Mouse (Mus musculus) heart, embryonic 13.5 days (tissue): ENCODE data around the gene Tmem165. TPM values are rescaled to one million over a fixed set of nuclear protein-coding genes. Genes with fewer than 3 reads are reported as not detected.

Experiments
- ATAC-seq: fragments of 200-750 bp; cut with Nextera tagmentation; 2 replicates; pipeline ENCODE4 v1.8.0; 2017; ENCODE audit warnings: moderate TSS enrichment; ENCODE audit not compliant: insufficient number of reproducible peaks, low FRiP score, low TSS enrichment; ENCODE audit errors: extremely low read depth
- H3K27ac ChIP-seq: fragments of 300-500 bp; sonication (generic); replicated peaks from 2 replicates; pipeline ENCODE4 v1.5.1; 2015; ENCODE audit warnings: moderate library complexity, mild to moderate bottlenecking, inconsistent platforms
- H3K27me3 ChIP-seq: fragments of 300-500 bp; sonication (generic); replicated peaks from 2 replicates; pipeline ENCODE4 v1.6.1; 2015; ENCODE audit warnings: mild to moderate bottlenecking, inconsistent platforms
- H3K36me3 ChIP-seq: fragments of 300-500 bp; sonication (generic); 2 replicates; pipeline ENCODE4 v1.6.1; 2015; ENCODE audit warnings: mild to moderate bottlenecking, inconsistent platforms
- H3K4me1 ChIP-seq: fragments of 300-500 bp; sonication (generic); 2 replicates; pipeline ENCODE4 v1.6.1; 2015; ENCODE audit warnings: inconsistent platforms
- H3K4me2 ChIP-seq: fragments of 300-500 bp; sonication (generic); 2 replicates; pipeline ENCODE4 v1.6.1; 2015; ENCODE audit warnings: inconsistent platforms, mild to moderate bottlenecking, moderate library complexity
- H3K4me3 ChIP-seq: fragments of 300-500 bp; sonication (generic); 2 replicates; pipeline ENCODE4 v1.5.1; 2015; ENCODE audit warnings: moderate library complexity, mild to moderate bottlenecking, inconsistent platforms
- H3K9ac ChIP-seq: fragments of 300-500 bp; sonication (generic); 2 replicates; pipeline ENCODE4 v1.6.1; 2015; ENCODE audit warnings: inconsistent platforms, mild to moderate bottlenecking, moderate library complexity
- H3K9me3 ChIP-seq: fragments of 300-500 bp; sonication (generic); 2 replicates; pipeline ENCODE4 v1.6.1; 2016; ENCODE audit warnings: inconsistent platforms
- WGBS: fragments of 180-500 bp; shearing (Covaris S2); methylation state at CpG from one replicate; pipeline ENCODE4 v1.1.7; 2015; ENCODE audit warnings: mixed read lengths; 5-methylcytosine and 5-hydroxymethylcytosine counted together
- polyA plus RNA-seq: library from polyadenylated mRNA; unstranded; fragments of >200 nt; fragmentation: Nextera tagmentation; extraction: Ambion mirVana; gene quantifications from 2 replicates; pipeline ENCODE4 v1.2.1, GENCODE M21; 2015

Gene Tmem165
- polyA plus RNA-seq, 1 experiment from 2014 or later = 68.8 TPM

- H3K9ac ChIP-seq = no peak overlapping the region
- ATAC-seq = no peak
- H3K27ac ChIP-seq = no peak overlapping the region
- H3K4me1 ChIP-seq = no peaks in the 10 kb centered on the region
- H3K36me3 ChIP-seq = no peaks in the 10 kb centered on the region
- no peak overlapping the region for H3K4me2 ChIP-seq
- no peaks in the 10 kb centered on the region for H3K9me3 ChIP-seq
- H3K27me3 ChIP-seq = no peaks in the 10 kb centered on the region
- no peak overlapping the region for H3K4me3 ChIP-seq
Measured at GRCm38 (mm10) chr5:76171039-76171438, 12.6 kb upstream of the Tmem165 start.

GRCm38 (mm10) chr5:76175051-76175450, 8.6 kb upstream of the Tmem165 start:
- H3K9ac ChIP-seq = no peak overlapping the region
- no peak for ATAC-seq
- no peaks in the 10 kb centered on the region for H3K36me3 ChIP-seq
- no peak overlapping the region for H3K4me3 ChIP-seq
- peaks cover 11% of the 10 kb centered on the region for H3K4me1 ChIP-seq
- no peak overlapping the region for H3K27ac ChIP-seq
- no peaks in the 10 kb centered on the region for H3K27me3 ChIP-seq
- WGBS = 82% methylated on average over 4 of the region's 4 CpGs
- no peaks in the 10 kb centered on the region for H3K9me3 ChIP-seq
- H3K4me2 ChIP-seq = no peak overlapping the region

GRCm38 (mm10) chr5:76176411-76176810, 7.3 kb upstream of the Tmem165 start:
- no peak for ATAC-seq
- no peaks in the 10 kb centered on the region for H3K9me3 ChIP-seq
- no peaks in the 10 kb centered on the region for H3K36me3 ChIP-seq
- peak overlapping the region; percentile 28 for H3K4me2 ChIP-seq
- 36% methylated on average over 3 of the region's 3 CpGs for WGBS
- H3K4me1 ChIP-seq = peaks cover 11% of the 10 kb centered on the region
- no peak overlapping the region for H3K4me3 ChIP-seq
- H3K27me3 ChIP-seq = no peaks in the 10 kb centered on the region
- H3K9ac ChIP-seq = no peak overlapping the region
- peak overlapping the region; percentile 58 for H3K27ac ChIP-seq

DNA sequence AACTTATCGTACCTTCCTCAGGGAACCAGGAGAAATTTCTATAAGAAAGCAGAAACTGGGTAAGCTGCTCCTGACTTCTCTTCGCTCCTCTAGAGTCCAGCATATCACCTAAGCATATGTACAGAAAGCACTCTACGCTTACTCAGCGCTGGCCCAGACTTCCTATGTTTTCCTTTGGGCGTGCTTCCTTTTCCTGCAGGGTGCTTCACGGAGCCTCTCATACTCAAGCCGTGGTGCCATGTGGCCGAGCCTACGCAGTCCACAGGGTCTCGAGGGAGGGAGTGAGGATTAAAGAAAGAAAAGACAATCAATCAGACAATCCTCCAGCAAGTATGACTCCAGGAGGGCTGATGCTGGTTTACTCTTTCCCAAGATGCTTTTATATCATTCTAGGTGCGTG, 6.8 kb upstream of the Tmem165 start:
- WGBS = 63% methylated on average over 11 of the region's 11 CpGs
- Histone ChIP-seq H3K27me3 (no peaks in the 10 kb centered on the region), H3K4me3 (no peak overlapping the region), H3K4me1 (peaks cover 13% of the 10 kb centered on the region), H3K9me3 (no peaks in the 10 kb centered on the region), H3K4me2 (peak overlapping the region; percentile 28), H3K36me3 (no peaks in the 10 kb centered on the region), H3K27ac (peak overlapping the region; percentile 58), H3K9ac (no peak overlapping the region)
- no peak for ATAC-seq

DNA sequence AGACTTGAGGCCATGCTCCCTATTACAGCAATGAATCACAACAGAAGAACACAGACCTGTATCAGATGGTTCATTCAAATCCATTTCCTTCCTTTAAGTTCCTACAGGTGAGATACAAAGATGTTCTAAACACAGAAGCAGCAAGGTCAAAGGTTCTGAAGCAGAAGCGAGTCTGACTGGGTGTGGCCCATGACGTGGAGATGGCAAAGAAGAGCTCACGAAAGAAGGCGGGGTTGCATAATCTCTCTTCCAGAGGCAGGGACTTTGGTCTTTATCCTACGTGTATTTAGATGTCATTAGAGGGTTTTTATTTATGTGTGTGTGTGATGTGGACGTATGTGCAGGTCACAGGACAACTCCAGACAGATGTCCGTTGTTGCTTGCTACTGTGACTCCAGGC, 6.0 kb upstream of the Tmem165 start:
- H3K27me3 ChIP-seq = no peaks in the 10 kb centered on the region
- no peak for ATAC-seq
- no peaks in the 10 kb centered on the region for H3K36me3 ChIP-seq
- no peak overlapping the region for H3K4me3 ChIP-seq
- H3K9me3 ChIP-seq = no peaks in the 10 kb centered on the region
- no peak overlapping the region for H3K9ac ChIP-seq
- no peak overlapping the region for H3K4me2 ChIP-seq
- WGBS = 76% methylated on average over 7 of the region's 7 CpGs
- peaks cover 21% of the 10 kb centered on the region for H3K4me1 ChIP-seq
- no peak overlapping the region for H3K27ac ChIP-seq

GRCm38 (mm10) chr5:76179171-76179570, 4.5 kb upstream of the Tmem165 start:
- WGBS = 91% methylated on average over 5 of the region's 5 CpGs
- Histone ChIP-seq H3K36me3 (no peaks in the 10 kb centered on the region), H3K4me3 (no peak overlapping the region), H3K27ac (no peak overlapping the region), H3K9me3 (no peaks in the 10 kb centered on the region), H3K27me3 (no peaks in the 10 kb centered on the region), H3K4me1 (peaks cover 28% of the 10 kb centered on the region), H3K9ac (no peak overlapping the region), H3K4me2 (no peak overlapping the region)
- no peak for ATAC-seq

DNA sequence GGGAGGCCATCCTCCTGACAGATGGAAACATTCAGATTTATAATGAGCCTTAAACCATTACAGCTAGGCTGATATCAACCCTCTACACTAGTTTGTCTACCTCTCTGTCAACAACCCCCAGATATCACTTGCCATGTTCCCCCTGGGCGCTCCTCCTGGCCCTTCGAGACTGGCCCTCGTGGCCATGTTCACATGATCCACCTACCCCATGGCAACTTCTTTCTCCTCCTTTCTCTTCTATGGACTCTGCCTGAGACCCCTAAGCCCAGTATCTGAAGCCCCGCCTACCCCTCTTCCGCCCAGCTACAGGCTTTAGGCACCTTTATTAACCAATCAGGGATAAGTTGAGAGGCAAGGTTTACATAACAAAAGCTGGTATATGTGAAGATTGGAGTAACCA, 3.9 kb upstream of the Tmem165 start:
- no peaks in the 10 kb centered on the region for H3K27me3 ChIP-seq
- no peak overlapping the region for H3K4me3 ChIP-seq
- H3K27ac ChIP-seq = no peak overlapping the region
- no peak for ATAC-seq
- H3K9me3 ChIP-seq = no peaks in the 10 kb centered on the region
- 71% methylated on average over 5 of the region's 5 CpGs for WGBS
- H3K4me1 ChIP-seq = peaks cover 30% of the 10 kb centered on the region
- H3K9ac ChIP-seq = no peak overlapping the region
- H3K4me2 ChIP-seq = no peak overlapping the region
- H3K36me3 ChIP-seq = no peaks in the 10 kb centered on the region

GRCm38 (mm10) chr5:76182326-76182725, 1.4 kb upstream of the Tmem165 start:
- H3K4me1 ChIP-seq = peaks cover 40% of the 10 kb centered on the region
- no peak for ATAC-seq
- H3K9me3 ChIP-seq = no peaks in the 10 kb centered on the region
- H3K9ac ChIP-seq = 0 out of 2 replicates have a peak overlapping the region, but pooled peaks have one; percentile 40
- H3K4me2 ChIP-seq = peak overlapping the region; percentile 36; the same call in 1 of the 2 replicates
- H3K4me3 ChIP-seq = no peak overlapping the region
- H3K36me3 ChIP-seq = peaks cover 11% of the 10 kb centered on the region
- 44% methylated on average over 3 of the region's 3 CpGs for whole genome bisulfite sequencing
- no peaks in the 10 kb centered on the region for H3K27me3 ChIP-seq
- peak overlapping the region; percentile 36; the same call in 1 of the 2 replicates for H3K27ac ChIP-seq

GRCm38 (mm10) chr5:76183043-76183749, 484 bp upstream of the Tmem165 start:
- 41% methylated on average over 17 of the region's 17 CpGs for WGBS
- H3K4me2 ChIP-seq = peak overlapping the region; percentile 72
- peak overlapping the region; percentile 97 for H3K4me3 ChIP-seq
- peak overlapping the region; percentile 98 for H3K9ac ChIP-seq
- H3K36me3 ChIP-seq = peaks cover 13% of the 10 kb centered on the region
- H3K9me3 ChIP-seq = no peaks in the 10 kb centered on the region
- peak overlapping the region; percentile 98 for H3K27ac ChIP-seq
- H3K4me1 ChIP-seq = peaks cover 48% of the 10 kb centered on the region
- no peak for ATAC-seq
- H3K27me3 ChIP-seq = no peaks in the 10 kb centered on the region

GRCm38 (mm10) chr5:76184286-76185080, 803 bp downstream of the Tmem165 start:
- H3K4me2 ChIP-seq = peak overlapping the region; percentile 72
- H3K4me1 ChIP-seq = peaks cover 60% of the 10 kb centered on the region
- peak; percentile 84 for ATAC-seq
- H3K9me3 ChIP-seq = no peaks in the 10 kb centered on the region
- no peaks in the 10 kb centered on the region for H3K27me3 ChIP-seq
- 3% methylated on average over 37 of the region's 38 CpGs for whole genome bisulfite sequencing
- H3K9ac ChIP-seq = peak overlapping the region; percentile 98
- peak overlapping the region; percentile 98 for H3K27ac ChIP-seq
- H3K36me3 ChIP-seq = peaks cover 13% of the 10 kb centered on the region
- H3K4me3 ChIP-seq = peak overlapping the region; percentile 97

DNA sequence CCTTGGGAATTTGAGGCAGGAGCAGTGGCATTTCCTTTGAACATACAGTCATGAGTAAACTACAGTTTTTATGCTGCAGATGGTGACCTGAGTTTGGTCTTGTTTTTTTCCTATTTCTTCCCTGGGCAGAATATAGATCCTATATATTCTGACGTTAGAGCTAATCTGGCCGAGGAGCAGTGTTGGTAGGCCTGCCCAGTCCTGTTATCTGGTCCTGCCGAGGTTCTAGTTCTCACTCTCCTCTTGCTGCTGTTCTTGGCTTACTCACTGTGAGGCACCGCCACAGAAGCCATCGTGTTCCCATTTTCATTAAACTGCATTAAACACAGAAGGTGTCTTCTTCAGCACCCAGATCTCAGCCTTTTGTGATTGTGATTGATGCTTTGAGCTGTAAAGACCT, 4.2 kb downstream of the Tmem165 start:
- WGBS = 38% methylated on average over 5 of the region's 5 CpGs
- Histone ChIP-seq H3K36me3 (peaks cover 22% of the 10 kb centered on the region), H3K9me3 (no peaks in the 10 kb centered on the region), H3K4me2 (peak overlapping the region; percentile 47), H3K4me1 (peaks cover 82% of the 10 kb centered on the region), H3K27me3 (no peaks in the 10 kb centered on the region), H3K4me3 (0 out of 2 replicates have a peak overlapping the region, but pooled peaks have one; percentile 13), H3K27ac (peak overlapping the region; percentile 56), H3K9ac (peak overlapping the region; percentile 65; the same call in 1 of the 2 replicates)
- no peak for ATAC-seq
